Mouse (Mus musculus) C2C12 (cell line): Measurements from ENCODE around the gene Trpm5.

ENCODE experiments used
- CEBPB ChIP-seq: IDR thresholded peaks from one replicate; pipeline ENCODE4 v1.6.1; 2011; ENCODE audit warnings: low read depth, mild to moderate bottlenecking, control low read depth, moderate library complexity
- CTCF ChIP-seq: IDR thresholded peaks from one replicate; pipeline ENCODE4 v1.5.1; 2011; ENCODE audit not compliant: control insufficient read depth, insufficient read depth, insufficient read length
- MYOG ChIP-seq: IDR thresholded peaks from one replicate; pipeline ENCODE4 v1.6.1; 2011; ENCODE audit not compliant: control insufficient read depth, insufficient read length; ENCODE audit errors: extremely low read depth
- USF1 ChIP-seq: IDR thresholded peaks from one replicate; pipeline ENCODE4 v1.6.1; 2011; ENCODE audit warnings: low read depth, mild to moderate bottlenecking, control low read depth, moderate library complexity

- no peak for TF ChIP-seq CTCF
- no peak for TF ChIP-seq USF1
- TF ChIP-seq CEBPB: no peak
- no peak for TF ChIP-seq MYOG
Measured at GRCm38 (mm10) chr7:143027196-143027595, 67.2 kb downstream of the Trpm5 start.
